Mouse (Mus musculus): ENCODE data around the gene Stxbp6.
"Not testable (repeated sequence)": the region's sequence is repeated elsewhere in the genome, so short reads cannot be mapped to it uniquely, and the experiment has no call there.

Stxbp6 gene

DNA sequence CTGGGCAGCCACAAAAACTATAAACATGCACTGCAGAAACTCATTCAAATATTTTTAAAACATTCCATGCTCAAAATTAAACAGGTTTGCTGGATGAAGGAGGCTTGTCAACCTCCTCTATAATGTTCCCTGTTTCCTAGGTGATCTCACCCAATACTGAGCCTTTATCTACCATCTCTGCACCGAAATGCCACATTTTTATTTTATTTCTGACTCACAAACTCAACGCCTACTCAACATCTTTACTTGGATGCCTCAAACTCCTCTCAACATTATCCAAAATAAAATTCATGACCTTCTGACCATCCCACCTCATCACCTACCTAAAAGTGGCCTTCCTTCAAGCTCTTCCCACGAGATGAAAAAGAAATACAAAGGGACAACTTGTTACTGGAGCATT, 18.1 kb downstream of the Stxbp6 start:
- DNase-seq (ENCODE audit: low spot score in 2 of 2): no peak

DNA sequence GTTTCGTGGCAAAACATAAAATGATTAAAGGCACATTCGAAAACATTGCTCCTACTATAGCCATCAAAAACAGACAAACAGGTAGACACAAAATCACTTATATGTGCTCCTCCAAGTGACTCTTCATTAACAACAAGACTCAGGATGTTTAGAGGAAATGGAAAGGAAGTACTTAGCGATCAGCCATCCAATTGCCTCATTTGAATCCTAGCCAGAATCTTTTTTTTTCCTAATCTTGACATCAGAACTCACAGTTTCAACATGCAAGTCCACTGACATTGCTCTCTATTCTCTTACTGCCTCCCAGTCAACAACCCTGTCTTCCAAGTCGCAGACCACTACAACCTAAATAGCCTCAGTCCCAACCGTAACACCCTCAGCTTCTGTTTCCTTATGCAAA, 21.2 kb downstream of the Stxbp6 start:
- DNase-seq (ENCODE audit: low spot score in 2 of 2): no peak

DNA sequence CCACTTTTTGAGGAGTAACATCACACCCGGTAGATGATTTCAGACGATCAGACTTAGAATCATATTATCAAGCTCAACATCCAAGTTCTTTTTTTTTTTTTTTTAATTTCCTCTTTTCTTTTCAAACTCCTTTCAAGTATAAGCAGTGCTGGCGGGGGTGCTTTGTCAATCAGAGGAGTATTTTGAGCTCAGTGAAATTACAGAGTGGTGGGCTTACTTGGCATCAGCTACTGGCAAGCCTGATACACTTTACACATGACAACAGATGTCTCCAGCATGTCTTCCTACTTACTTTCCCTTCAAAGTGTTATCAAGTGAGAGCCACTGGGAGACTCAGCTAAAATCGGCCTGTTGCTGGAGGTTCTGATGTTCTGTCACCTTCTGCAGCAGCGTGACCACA, 21.6 kb downstream of the Stxbp6 start:
- no peak for DNase-seq (ENCODE audit: low spot score in 2 of 2)

GRCm38 (mm10) chr12:45049894-45050293, 24.6 kb downstream of the Stxbp6 start:
- DNase-seq (ENCODE audit: low spot score in 2 of 2): no peak

DNA sequence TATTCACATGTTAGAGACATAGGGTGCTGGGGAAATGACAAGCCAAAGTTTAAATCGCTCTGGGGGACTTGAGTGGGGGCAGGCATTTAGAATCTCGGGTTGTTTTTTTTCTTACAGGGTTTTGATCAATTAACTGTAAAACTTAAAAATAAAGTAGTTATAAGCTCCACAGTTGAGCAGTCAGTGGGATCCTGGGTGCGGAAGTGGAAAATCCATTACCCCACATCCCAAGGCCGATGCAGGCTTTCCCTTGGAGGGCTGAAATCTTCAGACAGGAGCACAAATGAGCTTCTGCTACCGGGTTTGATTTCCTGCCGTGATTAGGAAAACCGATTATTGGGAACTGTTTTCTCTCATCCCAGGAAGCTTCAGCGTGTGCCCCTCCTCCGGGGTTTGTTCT, 26.8 kb downstream of the Stxbp6 start:
- not testable (repeated sequence) for DNase-seq (ENCODE audit: low spot score in 2 of 2)

GRCm38 (mm10) chr12:45047172-45047571, 27.3 kb downstream of the Stxbp6 start:
- DNase-seq (ENCODE audit: low spot score in 2 of 2): no peak

- DNase-seq (ENCODE audit: low spot score in 2 of 2): no peak
These were observed 29.9 kb downstream of the Stxbp6 start for GRCm38 (mm10) chr12:45044581-45044980.

- no peak for DNase-seq (ENCODE audit: low spot score in 2 of 2)
These were observed 31.9 kb downstream of the Stxbp6 start for GRCm38 (mm10) chr12:45042591-45043091.

GRCm38 (mm10) chr12:45037496-45037895, 37.0 kb downstream of the Stxbp6 start:
- DNase-seq (ENCODE audit: low spot score in 2 of 2): no peak

DNA sequence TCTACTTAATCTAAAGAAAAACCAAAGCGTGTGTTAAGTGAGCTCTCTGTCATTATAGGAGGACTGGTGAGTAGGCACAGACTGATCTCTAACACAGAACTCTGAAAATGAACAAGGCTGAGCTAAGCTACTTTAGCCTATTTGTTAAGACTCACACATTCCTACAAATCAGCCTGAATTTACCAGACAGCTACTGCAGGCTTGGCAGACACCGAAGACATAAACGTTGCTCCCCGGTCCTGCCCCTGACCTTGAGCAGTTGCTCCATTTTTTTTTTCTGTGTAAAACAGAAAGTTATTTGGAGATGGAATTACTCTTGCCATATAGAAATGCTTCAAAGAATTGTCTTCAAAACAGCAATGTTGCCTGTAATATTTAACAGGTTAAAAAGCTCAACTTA, 37.4 kb downstream of the Stxbp6 start:
- DNase-seq (ENCODE audit: low spot score in 2 of 2): no peak

DNA sequence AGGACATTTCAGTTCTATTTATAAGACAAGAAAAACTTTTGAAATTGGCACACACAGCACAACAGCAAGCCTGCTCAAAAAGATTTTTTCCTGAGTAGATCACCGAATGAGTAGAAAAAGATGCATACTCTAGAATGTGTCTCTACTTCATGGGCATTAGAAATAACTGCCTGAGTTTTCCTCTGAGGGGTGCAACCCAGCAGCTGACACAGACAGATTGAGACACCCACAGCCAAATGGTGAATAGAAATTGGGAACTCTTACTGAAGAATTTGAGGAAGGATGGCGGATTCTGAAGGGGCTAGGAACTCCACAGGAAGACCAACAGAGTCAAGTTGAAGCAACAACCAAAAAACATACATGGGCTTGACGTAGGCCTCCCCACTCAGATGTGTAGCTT, 43.8 kb downstream of the Stxbp6 start:
- no peak for DNase-seq (ENCODE audit: low spot score in 2 of 2)

DNA sequence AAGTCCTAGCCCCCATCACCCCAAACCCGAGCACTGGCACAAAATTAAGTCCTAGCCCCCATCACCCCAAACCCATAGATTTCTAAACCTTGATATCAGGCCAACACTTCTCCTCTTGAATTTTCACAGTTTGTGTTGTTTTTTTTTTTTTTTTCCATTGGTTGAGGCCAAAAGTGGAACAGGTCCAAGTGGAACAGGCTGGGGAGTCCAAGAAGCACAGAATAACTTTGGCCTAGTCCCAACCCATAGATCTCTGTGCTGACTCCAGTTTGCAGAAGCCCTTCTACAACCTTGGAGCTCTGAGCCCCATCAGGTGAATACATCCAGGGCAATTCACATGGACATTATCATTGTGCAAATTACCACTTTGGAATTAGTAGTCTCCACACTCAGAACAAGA, 48.2 kb downstream of the Stxbp6 start:
- DNase-seq (ENCODE audit: low spot score in 2 of 2): no peak

DNA sequence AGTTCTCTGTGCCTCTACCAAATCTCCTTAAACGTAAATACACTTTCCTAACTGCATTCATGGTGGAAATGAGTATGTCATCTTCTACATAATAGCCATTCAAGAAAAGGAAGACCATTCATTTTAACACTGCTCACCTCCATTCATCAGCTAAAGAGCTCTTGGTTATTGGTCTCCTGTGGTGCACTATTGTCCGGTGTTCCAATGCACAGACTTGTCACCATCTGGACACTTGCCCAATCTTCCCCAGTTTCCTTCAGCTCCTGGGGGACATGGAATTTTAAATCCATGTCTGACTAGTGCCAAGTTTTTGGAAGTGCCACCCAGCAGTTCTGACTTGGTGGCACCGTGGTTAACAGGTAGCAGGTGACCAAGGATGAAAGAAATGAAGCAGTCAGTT, 54.5 kb downstream of the Stxbp6 start:
- no peak for DNase-seq (ENCODE audit: low spot score in 2 of 2)

- no peak for DNase-seq (ENCODE audit: low spot score in 2 of 2)
These were observed 55.3 kb downstream of the Stxbp6 start for GRCm38 (mm10) chr12:45019059-45019822.

DNA sequence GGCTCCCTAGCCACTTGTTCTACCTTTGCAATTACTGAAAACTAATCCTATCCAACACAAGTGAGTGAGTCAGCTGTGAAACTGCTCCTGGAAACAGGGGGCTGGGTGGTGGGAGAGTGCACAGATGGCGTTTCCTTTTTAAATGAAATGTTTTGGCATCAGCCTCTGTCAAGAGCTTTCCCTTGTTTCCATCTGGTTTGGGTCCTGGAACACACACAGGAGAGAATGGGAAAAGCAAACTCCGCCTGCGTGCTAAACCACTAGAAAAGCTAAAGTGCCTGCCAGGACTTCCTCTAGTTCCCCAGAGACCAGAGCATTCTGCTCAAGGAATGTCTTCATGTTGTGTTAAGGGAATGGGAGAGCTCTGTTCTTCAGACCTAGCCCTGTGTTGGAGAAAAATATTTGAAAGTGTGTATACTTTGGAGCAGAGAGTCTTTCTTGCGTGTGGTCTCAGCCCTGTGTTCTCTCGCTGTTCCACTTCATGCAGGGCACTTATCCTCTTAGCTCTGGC, 61.2 kb downstream of the Stxbp6 start:
- no peak for DNase-seq (ENCODE audit: low spot score in 2 of 2)

- DNase-seq (ENCODE audit: low spot score in 2 of 2): no peak
These were observed 62.9 kb downstream of the Stxbp6 start for GRCm38 (mm10) chr12:45011436-45012089.

DNA sequence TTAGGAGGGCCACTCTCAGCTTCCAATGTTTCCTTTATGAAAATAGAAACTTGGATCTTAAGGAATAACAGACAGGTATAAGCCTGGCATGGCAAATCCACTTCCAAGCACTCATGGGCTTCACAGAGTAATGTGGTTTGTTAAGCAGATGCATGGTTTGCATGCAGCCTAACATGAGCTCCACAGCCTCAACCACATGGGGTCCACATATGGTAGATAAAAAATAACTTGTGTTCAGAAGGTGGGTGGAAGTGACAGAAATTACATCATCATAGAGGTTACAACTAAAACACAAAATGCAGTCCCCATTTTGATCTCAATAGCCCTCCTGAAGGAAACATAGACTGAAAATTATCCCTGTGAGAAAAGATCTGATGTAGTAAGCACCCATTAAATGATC, 63.5 kb downstream of the Stxbp6 start:
- no peak for DNase-seq (ENCODE audit: low spot score in 2 of 2)

GRCm38 (mm10) chr12:45009984-45010611, 64.4 kb downstream of the Stxbp6 start:
- no peak for DNase-seq (ENCODE audit: low spot score in 2 of 2)

DNA sequence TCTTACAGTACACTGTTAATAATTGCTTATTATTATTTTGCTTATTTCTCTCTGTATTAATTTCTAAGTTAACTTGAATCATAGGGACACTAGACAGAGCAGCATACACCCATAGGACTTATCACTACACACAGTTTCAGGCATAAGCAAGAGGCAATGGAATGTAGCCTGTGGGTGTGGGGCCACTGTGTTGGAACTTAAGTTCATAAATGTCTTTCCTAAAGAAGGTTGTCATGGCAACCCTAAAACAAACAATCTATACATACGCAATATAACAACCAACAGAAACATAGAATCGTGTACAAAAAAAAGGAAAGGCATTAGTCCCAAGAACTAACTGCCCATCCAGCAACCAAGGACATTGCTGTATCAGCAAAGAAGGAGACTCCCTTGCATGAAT, 67.9 kb downstream of the Stxbp6 start:
- no peak for DNase-seq (ENCODE audit: low spot score in 2 of 2)

DNA sequence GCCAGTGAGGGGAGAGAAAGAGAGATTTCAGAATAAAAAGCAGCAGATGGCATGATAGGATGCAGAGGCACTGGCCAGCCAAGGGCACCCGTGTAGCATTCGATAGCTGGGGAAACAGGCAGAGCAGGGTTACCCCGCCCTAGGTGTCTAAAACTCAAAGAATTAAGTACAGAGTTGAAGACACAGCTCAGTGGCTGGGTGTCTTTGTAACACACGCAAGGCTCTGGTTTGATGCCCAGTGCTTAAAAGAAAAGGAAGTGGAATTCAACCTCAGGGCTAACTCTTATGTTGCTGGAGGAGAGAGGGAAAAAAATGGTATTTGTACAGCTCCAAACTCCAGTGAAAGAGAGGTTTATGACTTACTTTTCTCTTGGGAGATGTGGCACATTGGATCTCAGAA, 68.5 kb downstream of the Stxbp6 start:
- no peak for DNase-seq (ENCODE audit: low spot score in 2 of 2)

GRCm38 (mm10) chr12:45001996-45002395, 72.5 kb downstream of the Stxbp6 start:
- no peak for DNase-seq (ENCODE audit: low spot score in 2 of 2)

DNA sequence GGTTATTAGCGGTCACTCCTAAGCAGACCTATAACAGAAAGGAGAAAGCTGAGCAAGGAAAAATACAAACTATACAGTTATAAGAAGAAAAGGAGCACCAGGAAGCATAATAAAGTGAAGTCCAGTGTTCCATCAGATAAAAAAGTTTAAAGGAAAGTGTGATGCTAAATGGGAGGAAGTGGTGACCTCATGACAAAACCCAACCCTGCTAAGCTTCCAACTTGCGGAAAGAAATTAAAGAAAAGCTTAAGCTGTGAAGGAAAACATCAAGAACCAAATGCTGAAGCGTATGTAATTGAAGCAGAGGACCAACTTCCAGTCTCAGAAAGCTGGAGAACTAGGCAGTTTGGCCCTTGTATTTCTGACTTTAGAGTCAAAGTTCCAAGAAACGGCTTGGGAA, 77.1 kb downstream of the Stxbp6 start:
- no peak for DNase-seq (ENCODE audit: low spot score in 2 of 2)

DNA sequence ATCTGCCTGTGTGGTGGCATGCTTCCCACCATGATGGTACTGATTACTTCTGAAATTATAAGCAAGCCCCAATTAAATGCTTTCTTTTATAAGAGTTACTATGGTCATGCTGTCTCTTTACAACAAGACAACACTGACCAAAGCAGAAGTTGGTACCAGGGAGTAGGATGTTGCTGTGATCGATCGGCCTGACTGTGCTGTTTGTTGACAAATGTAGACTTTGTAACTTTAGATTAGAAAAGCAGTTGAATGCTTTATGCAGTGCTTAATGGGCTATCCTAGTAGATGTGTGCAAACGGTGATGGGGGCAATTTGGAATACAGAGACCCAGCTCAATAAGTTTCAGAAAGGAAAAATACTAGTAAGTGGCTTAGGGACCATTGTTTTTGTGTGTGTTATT, 77.6 kb downstream of the Stxbp6 start:
- DNase-seq (ENCODE audit: low spot score in 2 of 2): no peak
